Mouse (Mus musculus): Measurements from ENCODE around the gene Mxd3. TPM values are rescaled to one million over a fixed set of nuclear protein-coding genes. Genes with fewer than 3 reads are reported as not detected.

Gene Mxd3
- total RNA-seq, 2 experiments from 2014 or later: 16.2 to 18.0 TPM

GRCm38 (mm10) chr13:55335701-55336100 lies 6.1 kb upstream of the Mxd3 start:
- no peak for DNase-seq (ENCODE audit: low spot score in 2 of 2)

- no peak for DNase-seq (ENCODE audit: low spot score in 2 of 2)
Measured at GRCm38 (mm10) chr13:55332331-55332730, 2.7 kb upstream of the Mxd3 start.

GRCm38 (mm10) chr13:55330567-55331400 lies 1.2 kb upstream of the Mxd3 start:
- DNase-seq (ENCODE audit: low spot score in 2 of 2): no peak

- no peak for DNase-seq (ENCODE audit: low spot score in 2 of 2)
Measured at GRCm38 (mm10) chr13:55329109-55329682, 427 bp downstream of the Mxd3 start.

- DNase-seq (ENCODE audit: low spot score in 2 of 2): no peak
Measured at GRCm38 (mm10) chr13:55328641-55329040, 982 bp downstream of the Mxd3 start.

- no peak for DNase-seq (ENCODE audit: low spot score in 2 of 2)
Measured at GRCm38 (mm10) chr13:55328171-55328570, 1.5 kb downstream of the Mxd3 start.

GRCm38 (mm10) chr13:55327633-55328032 lies 2.0 kb downstream of the Mxd3 start:
- peak; percentile 62 to 79 for DNase-seq (ENCODE audit: low spot score in 2 of 2)

GRCm38 (mm10) chr13:55327169-55327568 lies 2.5 kb downstream of the Mxd3 start:
- no peak for DNase-seq (ENCODE audit: low spot score in 2 of 2)

GRCm38 (mm10) chr13:55325596-55325995 lies 4.0 kb downstream of the Mxd3 start:
- no peak for DNase-seq (ENCODE audit: low spot score in 2 of 2)

GRCm38 (mm10) chr13:55322130-55322825 lies 7.3 kb downstream of the Mxd3 start:
- no peak for DNase-seq (ENCODE audit: low spot score in 2 of 2)

GRCm38 (mm10) chr13:55321434-55322129 lies 8.0 kb downstream of the Mxd3 start, which contains the start of gene Rab24:
Gene Rab24 (minus strand): TSS chr13:55321946.
- peak; percentile 74 to 82 for DNase-seq (ENCODE audit: low spot score in 2 of 2)

- DNase-seq (ENCODE audit: low spot score in 2 of 2): no peak
Measured at GRCm38 (mm10) chr13:55319931-55320533, 9.6 kb downstream of the Mxd3 start, which contains the start of gene Prelid1. Gene Prelid1 (plus strand): TSS chr13:55320500.

GRCm38 (mm10) chr13:55318351-55318750 lies 11.3 kb downstream of the Mxd3 start:
- DNase-seq (ENCODE audit: low spot score in 2 of 2): no peak

- DNase-seq (ENCODE audit: low spot score in 2 of 2): no peak
Measured at GRCm38 (mm10) chr13:55314891-55315412, 14.7 kb downstream of the Mxd3 start.

- DNase-seq (ENCODE audit: low spot score in 2 of 2): no peak
Measured at GRCm38 (mm10) chr13:55313051-55313450, 16.6 kb downstream of the Mxd3 start.

GRCm38 (mm10) chr13:55312028-55312630 lies 17.5 kb downstream of the Mxd3 start:
- DNase-seq (ENCODE audit: low spot score in 2 of 2): no peak

GRCm38 (mm10) chr13:55300913-55301312 lies 28.7 kb downstream of the Mxd3 start:
- no peak for DNase-seq (ENCODE audit: low spot score in 2 of 2)

- DNase-seq (ENCODE audit: low spot score in 2 of 2): no peak
Measured at GRCm38 (mm10) chr13:55296760-55297159, 32.9 kb downstream of the Mxd3 start.

GRCm38 (mm10) chr13:55288854-55289253 lies 40.8 kb downstream of the Mxd3 start:
- no peak for DNase-seq (ENCODE audit: low spot score in 2 of 2)

- no peak for DNase-seq (ENCODE audit: low spot score in 2 of 2)
Measured at GRCm38 (mm10) chr13:55277646-55278045, 52.0 kb downstream of the Mxd3 start.
